Mouse (Mus musculus) midbrain, embryonic 13.5 days (tissue): Measurements from ENCODE around the gene Zfp598. TPM values are rescaled to one million over a fixed set of nuclear protein-coding genes. Genes with fewer than 3 reads are reported as not detected.
A peak's percentile ranks its signal among the peaks of the same experiment; 100 is the strongest.

Source experiments
- ATAC-seq: fragments of 200-750 bp; cut with Nextera tagmentation; 2 replicates; pipeline ENCODE4 v1.8.0; 2017; ENCODE audit warnings: mild to moderate bottlenecking, moderate TSS enrichment, moderate library complexity
- H3K27ac ChIP-seq: fragments of 300-500 bp; sonication (generic); 2 replicates; pipeline ENCODE4 v1.5.1; 2015; ENCODE audit warnings: inconsistent platforms, mild to moderate bottlenecking, moderate library complexity
- H3K27me3 ChIP-seq: fragments of 300-500 bp; sonication (generic); 2 replicates; pipeline ENCODE4 v1.6.1; 2015; ENCODE audit warnings: mild to moderate bottlenecking, inconsistent platforms
- H3K36me3 ChIP-seq: fragments of 300-500 bp; sonication (generic); 2 replicates; pipeline ENCODE4 v1.6.1; 2015; ENCODE audit warnings: mild to moderate bottlenecking, inconsistent platforms
- H3K4me1 ChIP-seq: fragments of 300-500 bp; sonication (generic); replicated peaks from 2 replicates; pipeline ENCODE4 v1.6.1; 2015; ENCODE audit warnings: inconsistent platforms
- H3K4me2 ChIP-seq: fragments of 300-500 bp; sonication (generic); replicated peaks from 2 replicates; pipeline ENCODE4 v1.6.1; 2015; ENCODE audit warnings: moderate library complexity, mild to moderate bottlenecking, inconsistent platforms
- H3K4me3 ChIP-seq: fragments of 300-500 bp; sonication (generic); replicated peaks from 2 replicates; pipeline ENCODE4 v1.5.1; 2015; ENCODE audit warnings: mild to moderate bottlenecking, inconsistent platforms
- H3K9ac ChIP-seq: fragments of 300-500 bp; sonication (generic); replicated peaks from 2 replicates; pipeline ENCODE4 v1.6.1; 2015; ENCODE audit warnings: mild to moderate bottlenecking, inconsistent platforms
- H3K9me3 ChIP-seq: fragments of 300-500 bp; sonication (generic); 2 replicates; pipeline ENCODE4 v1.6.1; 2016; ENCODE audit warnings: mild to moderate bottlenecking, inconsistent platforms
- WGBS: fragments of 180-500 bp; shearing (Covaris S2); methylation state at CpG from one replicate; pipeline ENCODE4 v1.1.7; 2015; 5-methylcytosine and 5-hydroxymethylcytosine counted together
- polyA plus RNA-seq: library from polyadenylated mRNA; unstranded; fragments of >200 nt; fragmentation: Nextera tagmentation; extraction: Ambion mirVana; gene quantifications from 2 replicates; pipeline ENCODE4 v1.2.1, GENCODE M21; 2015

The Zfp598 gene
- polyA plus RNA-seq, 1 experiment from 2014 or later, result 18.6 TPM

GRCm38 (mm10) chr17:24695326-24696010, 26.0 kb downstream of the Zfp598 start:
- peak overlapping the region; percentile 68 for H3K4me2 ChIP-seq
- no peak; the same call in none of the 2 replicates for ATAC-seq

DNA sequence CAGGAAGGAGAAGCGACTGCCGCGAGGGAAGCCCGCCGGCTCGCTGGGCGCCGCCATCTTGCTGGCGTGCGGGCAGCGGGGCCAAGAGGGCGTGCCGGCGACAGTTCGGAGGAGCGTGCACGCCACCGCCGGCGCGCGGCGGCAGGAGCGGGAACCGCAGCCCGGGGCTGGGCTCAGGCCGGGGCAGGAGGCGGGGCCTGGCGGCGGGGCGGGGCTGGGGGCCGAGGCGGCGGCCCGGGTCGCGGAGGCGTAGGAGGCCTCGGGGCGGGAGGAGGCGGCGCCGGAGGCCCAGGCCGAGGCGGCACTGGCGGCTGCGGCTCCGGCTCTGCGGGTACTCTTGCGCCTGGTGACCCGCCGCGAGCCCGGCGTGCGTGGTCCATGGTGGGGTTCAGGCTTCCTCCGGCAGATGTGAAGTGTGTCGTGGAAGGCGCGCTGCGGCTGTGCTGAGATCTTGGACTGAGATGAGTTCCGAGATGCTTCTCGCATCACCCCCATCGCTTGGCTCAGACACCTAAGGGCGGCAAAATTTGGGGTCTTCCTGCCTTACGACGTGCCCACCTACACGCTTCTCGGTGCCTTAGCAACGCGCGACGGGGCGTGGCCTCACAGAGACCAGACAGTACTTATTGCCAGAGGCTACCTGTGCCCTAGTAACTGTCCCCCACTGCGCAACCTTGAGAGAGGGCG, 26.7 kb downstream of the Zfp598 start, which contains the start of the genes Gfer and Noxo1:
Gene Gfer, minus strand, starts transcription at position 146 of the 687 bp plus-strand sequence.
Gene Noxo1, plus strand, starts transcription at position 224 of the 687 bp plus-strand sequence.
- WGBS, result under 1% methylated on average over 57 of the region's 76 CpGs
- no peaks in the 10 kb centered on the region for H3K9me3 ChIP-seq
- peak within 1 kb of the TSS; percentile 82 for H3K9ac ChIP-seq
- peak within 1 kb of the TSS; percentile 68 for H3K4me2 ChIP-seq
- peaks cover under 1% of the 10 kb centered on the region for H3K27me3 ChIP-seq
- peak within 1 kb of the TSS; percentile 73 for H3K4me3 ChIP-seq
- H3K4me1 ChIP-seq, result peaks cover 26% of the 10 kb centered on the region
- H3K27ac ChIP-seq, result peak within 1 kb of the TSS; percentile 90
- ATAC-seq, result peak; percentile 92
- H3K36me3 ChIP-seq, result peaks cover 36% of the 10 kb centered on the region

More at GRCm38 (mm10) chr17:24695326-24696010, 26.0 kb downstream of the Zfp598 start:
- H3K4me1 ChIP-seq, result peaks cover 33% of the 10 kb centered on the region
- H3K4me3 ChIP-seq, result peak overlapping the region; percentile 73
- H3K36me3 ChIP-seq, result peaks cover 29% of the 10 kb centered on the region
- H3K27ac ChIP-seq, result peak overlapping the region; percentile 90
- peaks cover 8% of the 10 kb centered on the region for H3K27me3 ChIP-seq
- 8% methylated on average over 45 of the region's 51 CpGs for WGBS
- peak overlapping the region; percentile 82 for H3K9ac ChIP-seq
- no peaks in the 10 kb centered on the region for H3K9me3 ChIP-seq

- Histone ChIP-seq H3K9me3 (no peaks in the 10 kb centered on the region), H3K4me3 (no peak overlapping the region), H3K27me3 (no peaks in the 10 kb centered on the region; the same call in 1 of the 2 replicates), H3K4me2 (no peak overlapping the region), H3K4me1 (peaks cover 24% of the 10 kb centered on the region), H3K9ac (no peak overlapping the region), H3K27ac (no peak overlapping the region), H3K36me3 (peaks cover 42% of the 10 kb centered on the region)
- no peak for ATAC-seq
- 22% methylated on average over 5 of the region's 5 CpGs for WGBS
Observed at GRCm38 (mm10) chr17:24697985-24698384, 28.5 kb downstream of the Zfp598 start.

DNA sequence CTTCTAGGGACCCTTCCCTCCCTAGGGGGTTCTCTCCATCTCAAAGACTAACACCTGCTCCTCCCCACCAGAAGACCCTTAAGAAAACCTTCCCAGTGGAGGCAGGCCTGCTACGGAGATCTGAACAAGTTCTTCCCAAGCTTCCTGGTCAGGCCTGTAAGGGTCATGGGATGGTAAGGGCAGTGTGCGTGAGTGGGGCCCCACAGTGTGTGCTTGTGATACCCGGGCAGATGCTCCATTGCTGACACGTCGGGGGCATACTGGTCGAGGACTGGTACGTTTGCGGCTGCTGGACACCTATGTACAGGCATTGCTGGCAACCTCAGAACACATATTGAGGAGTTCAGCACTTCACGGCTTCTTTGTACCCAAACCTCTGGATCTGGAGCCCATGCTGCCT, 29.2 kb downstream of the Zfp598 start:
- peaks cover 24% of the 10 kb centered on the region for H3K4me1 ChIP-seq
- 68% methylated on average over 9 of the region's 9 CpGs for WGBS
- H3K36me3 ChIP-seq, result peaks cover 42% of the 10 kb centered on the region
- no peak overlapping the region for H3K27ac ChIP-seq
- H3K9me3 ChIP-seq, result no peaks in the 10 kb centered on the region
- no peak overlapping the region for H3K4me2 ChIP-seq
- no peaks in the 10 kb centered on the region; the same call in 1 of the 2 replicates for H3K27me3 ChIP-seq
- no peak overlapping the region for H3K4me3 ChIP-seq
- ATAC-seq, result no peak
- 0 out of 2 replicates have a peak overlapping the region, but pooled peaks have one; percentile 19 for H3K9ac ChIP-seq

DNA sequence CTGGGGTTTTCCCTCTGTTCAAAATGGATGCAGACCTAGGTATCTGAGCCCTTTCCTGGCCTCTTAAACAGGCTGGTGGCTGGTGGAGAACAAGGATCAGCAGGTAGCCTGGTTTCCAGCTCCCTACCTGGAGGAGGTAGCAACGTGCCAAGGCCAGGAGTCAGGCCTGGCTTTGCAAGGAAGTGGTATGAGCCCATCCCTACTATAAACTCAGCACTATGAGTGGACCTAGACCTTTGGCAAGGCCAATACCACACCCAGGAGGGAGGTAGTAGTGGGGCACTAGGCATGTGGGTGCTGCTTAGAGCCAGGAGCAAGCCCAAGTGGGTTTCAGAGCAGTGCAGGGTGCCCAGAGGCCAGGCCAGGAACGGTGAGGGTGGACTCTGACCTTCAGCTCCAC, 30.0 kb downstream of the Zfp598 start:
- 85% methylated on average over 2 of the region's 2 CpGs for WGBS
- Histone ChIP-seq H3K4me2 (no peak overlapping the region), H3K36me3 (peaks cover 49% of the 10 kb centered on the region), H3K4me3 (no peak overlapping the region), H3K9me3 (no peaks in the 10 kb centered on the region), H3K9ac (no peak overlapping the region), H3K27me3 (no peaks in the 10 kb centered on the region; the same call in 1 of the 2 replicates), H3K27ac (no peak overlapping the region), H3K4me1 (peaks cover 20% of the 10 kb centered on the region)
- no peak for ATAC-seq

- Histone ChIP-seq H3K9ac (no peak overlapping the region), H3K36me3 (peaks cover 61% of the 10 kb centered on the region)
Observed at GRCm38 (mm10) chr17:24701251-24701650, 31.8 kb downstream of the Zfp598 start.

GRCm38 (mm10) chr17:24705821-24706220, 36.3 kb downstream of the Zfp598 start:
- H3K27me3 ChIP-seq, result no peaks in the 10 kb centered on the region
- H3K36me3 ChIP-seq, result peaks cover 45% of the 10 kb centered on the region
- no peak overlapping the region for H3K9ac ChIP-seq
- H3K9me3 ChIP-seq, result no peaks in the 10 kb centered on the region
- H3K4me3 ChIP-seq, result no peak overlapping the region
- ATAC-seq, result no peak
- WGBS, result 89% methylated on average over 3 of the region's 3 CpGs
- no peak overlapping the region for H3K27ac ChIP-seq
- H3K4me1 ChIP-seq, result peaks cover 19% of the 10 kb centered on the region
- no peak overlapping the region for H3K4me2 ChIP-seq

More at GRCm38 (mm10) chr17:24701251-24701650, 31.8 kb downstream of the Zfp598 start:
- WGBS, result 92% methylated on average over 9 of the region's 9 CpGs
- H3K27me3 ChIP-seq, result no peaks in the 10 kb centered on the region; the same call in 1 of the 2 replicates
- H3K27ac ChIP-seq, result no peak overlapping the region
- ATAC-seq, result no peak
- no peaks in the 10 kb centered on the region for H3K9me3 ChIP-seq
- H3K4me3 ChIP-seq, result no peak overlapping the region
- no peak overlapping the region for H3K4me2 ChIP-seq
- H3K4me1 ChIP-seq, result peaks cover 15% of the 10 kb centered on the region

DNA sequence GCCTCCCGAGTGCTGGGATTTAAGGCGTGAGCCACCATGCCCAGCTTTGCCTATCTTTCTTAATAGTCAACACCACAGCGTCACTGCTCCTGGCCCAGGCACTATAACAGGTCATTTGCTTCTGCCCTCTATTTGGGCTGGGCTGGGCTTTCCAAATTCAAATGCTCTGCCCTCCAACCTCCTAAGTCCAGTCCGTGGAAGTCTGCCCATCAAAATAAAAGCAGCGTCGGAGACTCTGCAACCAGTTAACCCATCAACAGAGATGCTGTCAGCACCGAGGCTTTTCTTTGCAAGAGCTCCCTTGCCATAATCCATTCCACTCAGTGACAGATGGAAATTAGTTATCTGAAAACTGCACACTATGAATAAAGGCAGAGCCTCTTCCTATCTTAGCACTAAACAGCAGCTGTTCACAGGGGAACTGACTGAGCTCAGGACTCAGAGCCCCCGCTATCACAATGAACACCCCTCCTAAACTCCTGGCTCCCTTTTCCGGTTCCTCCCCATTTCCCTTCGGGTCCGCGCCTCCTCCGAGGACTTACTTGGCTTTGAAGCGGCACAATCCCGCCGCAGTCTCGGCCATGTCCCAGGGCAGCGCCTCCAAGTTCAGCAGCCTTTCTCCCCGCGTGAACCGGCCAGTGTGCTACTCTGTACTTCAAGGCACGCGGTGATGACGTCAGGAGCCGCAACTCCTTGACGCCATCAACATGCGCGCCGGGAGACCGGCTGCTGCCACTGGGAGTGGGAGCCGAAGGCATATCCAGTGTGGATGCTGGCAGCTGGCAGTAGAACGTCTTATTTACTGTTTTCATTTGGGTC, 37.7 kb downstream of the Zfp598 start, which contains the start of gene Tbl3:
Gene Tbl3, minus strand, starts transcription at position 679 of the 819 bp plus-strand sequence.
- H3K36me3 ChIP-seq, result peaks cover 32% of the 10 kb centered on the region
- peak within 1 kb of the TSS; percentile 71 for H3K9ac ChIP-seq
- peak within 1 kb of the TSS; percentile 89 for H3K4me2 ChIP-seq
- ATAC-seq, result peak; percentile 92
- peak within 1 kb of the TSS; percentile 64 for H3K4me3 ChIP-seq
- peaks cover 19% of the 10 kb centered on the region for H3K4me1 ChIP-seq
- 4% methylated on average over 32 of the region's 32 CpGs for WGBS
- H3K27ac ChIP-seq, result peak within 1 kb of the TSS; percentile 70
- no peaks in the 10 kb centered on the region for H3K27me3 ChIP-seq
- H3K9me3 ChIP-seq, result no peaks in the 10 kb centered on the region

GRCm38 (mm10) chr17:24707801-24708425, 38.4 kb downstream of the Zfp598 start:
- peaks cover 19% of the 10 kb centered on the region for H3K4me1 ChIP-seq
- H3K9me3 ChIP-seq, result no peaks in the 10 kb centered on the region
- peak overlapping the region; percentile 64 for H3K4me3 ChIP-seq
- peaks cover 24% of the 10 kb centered on the region for H3K36me3 ChIP-seq
- 6% methylated on average over 24 of the region's 24 CpGs for WGBS
- H3K4me2 ChIP-seq, result peak overlapping the region; percentile 89
- H3K9ac ChIP-seq, result peak overlapping the region; percentile 71
- peak; percentile 72 for ATAC-seq
- no peaks in the 10 kb centered on the region for H3K27me3 ChIP-seq
- H3K27ac ChIP-seq, result peak overlapping the region; percentile 70

GRCm38 (mm10) chr17:24708646-24709045, 39.2 kb downstream of the Zfp598 start:
- Histone ChIP-seq H3K4me2 (peak overlapping the region; percentile 89; the same call in 1 of the 2 replicates), H3K4me1 (peaks cover 19% of the 10 kb centered on the region), H3K27ac (no peak overlapping the region), H3K9me3 (no peaks in the 10 kb centered on the region), H3K4me3 (no peak overlapping the region), H3K36me3 (peaks cover 20% of the 10 kb centered on the region), H3K27me3 (no peaks in the 10 kb centered on the region), H3K9ac (no peak overlapping the region)
- WGBS, result 36% methylated on average over 2 of the region's 2 CpGs
- ATAC-seq, result no peak

DNA sequence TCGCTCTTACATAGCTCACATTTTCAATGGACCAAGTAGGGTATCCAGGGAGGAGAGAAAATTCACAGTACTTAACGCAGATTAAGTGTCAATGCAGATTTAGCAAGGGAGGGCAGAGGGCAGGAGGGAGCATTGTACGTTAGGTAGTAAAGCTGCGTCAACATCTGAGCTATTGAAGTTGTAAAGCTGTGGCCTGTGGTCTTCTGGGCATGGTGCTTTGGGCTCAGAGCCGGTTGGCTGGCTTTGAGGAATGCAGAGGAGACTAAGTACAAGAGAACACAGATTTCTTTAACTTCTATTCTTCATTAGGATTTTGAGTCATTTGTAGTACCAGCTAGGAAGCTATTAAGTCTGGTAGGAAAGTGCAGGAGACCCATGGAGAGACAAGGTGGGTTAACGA, 46.1 kb downstream of the Zfp598 start:
- 19% methylated on average over 6 of the region's 6 CpGs for WGBS

More for the DNA sequence above, 46.1 kb downstream of the Zfp598 start:
- no peaks in the 10 kb centered on the region for H3K27me3 ChIP-seq
- H3K27ac ChIP-seq, result no peak overlapping the region
- no peak overlapping the region for H3K4me3 ChIP-seq
- no peaks in the 10 kb centered on the region for H3K9me3 ChIP-seq
- H3K4me1 ChIP-seq, result peaks cover 9% of the 10 kb centered on the region
- no peak for ATAC-seq
- peaks cover 21% of the 10 kb centered on the region for H3K36me3 ChIP-seq
- no peak overlapping the region for H3K4me2 ChIP-seq
- H3K9ac ChIP-seq, result no peak overlapping the region
